Mouse (Mus musculus) midbrain, embryonic 11.5 days (tissue): ENCODE measurements around the gene Dynll1. TPM values are rescaled to one million over a fixed set of nuclear protein-coding genes. Genes with fewer than 3 reads are reported as not detected.

Experiments
- ATAC-seq: fragments of 200-750 bp; cut with Nextera tagmentation; 2 replicates; pipeline ENCODE4 v1.8.0; 2017; ENCODE audit warnings: moderate TSS enrichment, moderate library complexity; ENCODE audit not compliant: low FRiP score
- DNase-seq: peaks from one replicate; pipeline ENCODE4 v3.0.0; 2015; ENCODE audit warnings: low spot score; ENCODE audit errors: missing footprints
- H3K27ac ChIP-seq: fragments of 300-500 bp; sonication (generic); 2 replicates; pipeline ENCODE4 v1.5.1; 2014; ENCODE audit warnings: low read depth, low read length
- H3K27me3 ChIP-seq: fragments of 300-500 bp; sonication (generic); 2 replicates; pipeline ENCODE4 v1.6.1; 2014; ENCODE audit warnings: mild to moderate bottlenecking, low read length, moderate library complexity, mixed read lengths; ENCODE audit not compliant: control insufficient read depth, insufficient read depth
- H3K36me3 ChIP-seq: fragments of 300-500 bp; sonication (generic); 2 replicates; pipeline ENCODE4 v1.6.1; 2014; ENCODE audit warnings: mild to moderate bottlenecking, low read length, moderate library complexity, mixed read lengths; ENCODE audit not compliant: control insufficient read depth, insufficient read depth
- H3K4me1 ChIP-seq: fragments of 300-500 bp; sonication (generic); 2 replicates; pipeline ENCODE4 v1.6.1; 2014; ENCODE audit warnings: low read length; ENCODE audit not compliant: control insufficient read depth, insufficient read depth
- H3K4me2 ChIP-seq: fragments of 300-500 bp; sonication (generic); 2 replicates; pipeline ENCODE4 v1.6.1; 2014; ENCODE audit warnings: mild to moderate bottlenecking, moderate library complexity
- H3K4me3 ChIP-seq: fragments of 300-500 bp; sonication (generic); 2 replicates; pipeline ENCODE4 v1.5.1; 2014; ENCODE audit warnings: low read depth, low read length
- H3K9ac ChIP-seq: fragments of 300-500 bp; sonication (generic); 2 replicates; pipeline ENCODE4 v1.6.1; 2014; ENCODE audit warnings: low read length
- H3K9me3 ChIP-seq: fragments of 300-500 bp; sonication (generic); 2 replicates; pipeline ENCODE4 v1.6.1; 2016; ENCODE audit warnings: low read length; ENCODE audit not compliant: control insufficient read depth
- WGBS: fragments of 180-500 bp; shearing (Covaris S2); extraction: QIAGEN DNeasy Blood & Tissue Kit; methylation state at CpG from one replicate; pipeline ENCODE4 v1.1.7; 2014; 5-methylcytosine and 5-hydroxymethylcytosine counted together
- polyA plus RNA-seq: library from polyadenylated mRNA; unstranded; fragments of >200 nt; fragmentation: Nextera tagmentation; extraction: Ambion mirVana; gene quantifications from 2 replicates; pipeline ENCODE4 v1.2.1, GENCODE M21; 2014

The Dynll1 gene
- polyA plus RNA-seq, 1 experiment from 2014 or later: 1,606 TPM

GRCm38 (mm10) chr5:115284735-115285134 lies 16.1 kb downstream of the Dynll1 start:
- WGBS: 93% methylated on average over 3 of the region's 3 CpGs
- Histone ChIP-seq H3K4me3 (no peak overlapping the region), H3K4me1 (peaks cover 5% of the 10 kb centered on the region), H3K4me2 (no peak overlapping the region), H3K9ac (no peak overlapping the region), H3K27ac (no peak overlapping the region), H3K36me3 (peaks cover 3% of the 10 kb centered on the region), H3K9me3 (no peaks in the 10 kb centered on the region), H3K27me3 (no peaks in the 10 kb centered on the region)
- DNase-seq: no peak
- ATAC-seq: no peak

DNA sequence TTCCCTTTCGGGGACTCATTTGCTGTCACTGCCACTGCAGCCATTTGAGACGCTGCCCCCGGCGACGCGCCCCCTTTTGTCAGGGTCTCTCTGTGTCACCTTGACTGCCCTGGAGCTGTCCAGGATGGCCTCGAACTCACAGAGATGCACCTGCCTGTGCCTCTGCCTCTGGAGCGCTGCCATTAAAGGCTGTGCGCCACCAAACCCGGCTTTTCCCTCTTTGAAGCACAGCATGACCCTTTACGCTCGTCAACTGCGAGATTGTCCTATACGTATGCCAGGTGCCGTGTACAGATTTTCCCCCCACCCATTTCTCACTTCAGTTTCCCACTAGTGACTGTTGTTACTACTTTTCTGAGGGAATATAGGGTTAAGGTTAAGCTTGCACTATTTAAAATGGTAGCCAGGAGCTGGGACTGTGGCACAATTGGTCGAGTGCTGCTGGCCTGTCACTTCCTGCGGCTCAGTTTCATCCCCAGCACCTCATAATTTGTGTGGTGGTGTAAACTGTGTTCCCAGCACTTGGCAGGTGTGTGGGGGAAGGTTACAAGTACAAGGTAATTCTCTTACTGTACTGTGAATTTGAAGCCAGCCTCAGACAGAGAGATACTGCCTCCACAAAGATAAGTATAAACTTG lies 20.6 kb downstream of the Dynll1 start:
- H3K4me3 ChIP-seq: peak overlapping the region; percentile 96
- H3K27ac ChIP-seq: no peak overlapping the region
- no peaks in the 10 kb centered on the region for H3K9me3 ChIP-seq
- peak overlapping the region; percentile 93 for H3K4me2 ChIP-seq
- H3K27me3 ChIP-seq: no peaks in the 10 kb centered on the region
- H3K9ac ChIP-seq: peak overlapping the region; percentile 82
- peaks cover 5% of the 10 kb centered on the region for H3K4me1 ChIP-seq
- WGBS: 11% methylated on average over 17 of the region's 17 CpGs
- no peak for DNase-seq
- no peaks in the 10 kb centered on the region for H3K36me3 ChIP-seq
- peak; percentile 19; the same call in 1 of the 2 replicates for ATAC-seq

GRCm38 (mm10) chr5:115279226-115280049 lies 21.4 kb downstream of the Dynll1 start, which contains the start of gene Coq5:
Gene Coq5, plus strand, starts transcription at chr5:115279666.
- H3K9me3 ChIP-seq: no peaks in the 10 kb centered on the region
- DNase-seq: peak; percentile 98
- H3K4me3 ChIP-seq: peak within 1 kb of the TSS; percentile 96
- peak within 1 kb of the TSS; percentile 82 for H3K9ac ChIP-seq
- peaks cover 5% of the 10 kb centered on the region for H3K4me1 ChIP-seq
- peak; percentile 88 for ATAC-seq
- no peaks in the 10 kb centered on the region for H3K27me3 ChIP-seq
- H3K36me3 ChIP-seq: no peaks in the 10 kb centered on the region
- peak within 1 kb of the TSS; percentile 93 for H3K4me2 ChIP-seq
- no peak within 1 kb of the TSS for H3K27ac ChIP-seq
- 3% methylated on average over 45 of the region's 45 CpGs for WGBS

GRCm38 (mm10) chr5:115278785-115279184 lies 22.0 kb downstream of the Dynll1 start:
- Histone ChIP-seq H3K27me3 (no peaks in the 10 kb centered on the region), H3K4me3 (no peak overlapping the region), H3K36me3 (no peaks in the 10 kb centered on the region), H3K9me3 (no peaks in the 10 kb centered on the region), H3K9ac (no peak overlapping the region), H3K4me1 (peaks cover 5% of the 10 kb centered on the region), H3K27ac (no peak overlapping the region), H3K4me2 (no peak overlapping the region)
- ATAC-seq (no peak; the same call in 1 of the 2 replicates), DNase-seq (no peak)
- WGBS: 63% methylated on average over 2 of the region's 2 CpGs

- DNase-seq (no peak), ATAC-seq (no peak)
- Histone ChIP-seq H3K27me3 (no peaks in the 10 kb centered on the region), H3K4me1 (peaks cover 7% of the 10 kb centered on the region), H3K4me2 (no peak overlapping the region), H3K9me3 (no peaks in the 10 kb centered on the region), H3K9ac (no peak overlapping the region), H3K4me3 (no peak overlapping the region), H3K36me3 (no peaks in the 10 kb centered on the region), H3K27ac (no peak overlapping the region)
- 66% methylated on average over 1 of the region's 1 CpGs for WGBS
Observed at GRCm38 (mm10) chr5:115278053-115278452, 22.7 kb downstream of the Dynll1 start.

GRCm38 (mm10) chr5:115275998-115276397 lies 24.8 kb downstream of the Dynll1 start:
- 33% methylated on average over 14 of the region's 14 CpGs for WGBS
- Histone ChIP-seq H3K9me3 (no peaks in the 10 kb centered on the region), H3K9ac (no peak overlapping the region), H3K4me2 (no peak overlapping the region), H3K36me3 (no peaks in the 10 kb centered on the region), H3K27me3 (no peaks in the 10 kb centered on the region), H3K27ac (no peak overlapping the region), H3K4me3 (no peak overlapping the region), H3K4me1 (peaks cover 14% of the 10 kb centered on the region)
- DNase-seq (peak; percentile 92), ATAC-seq (no peak)

- Histone ChIP-seq H3K4me1 (peaks cover 20% of the 10 kb centered on the region), H3K4me3 (no peak overlapping the region), H3K27ac (no peak overlapping the region), H3K36me3 (no peaks in the 10 kb centered on the region), H3K9ac (no peak overlapping the region), H3K27me3 (no peaks in the 10 kb centered on the region), H3K4me2 (no peak overlapping the region), H3K9me3 (no peaks in the 10 kb centered on the region)
- 89% methylated on average over 1 of the region's 1 CpGs for WGBS
- ATAC-seq: no peak
- no peak for DNase-seq
Observed at GRCm38 (mm10) chr5:115274771-115275170, 26.0 kb downstream of the Dynll1 start.

DNA sequence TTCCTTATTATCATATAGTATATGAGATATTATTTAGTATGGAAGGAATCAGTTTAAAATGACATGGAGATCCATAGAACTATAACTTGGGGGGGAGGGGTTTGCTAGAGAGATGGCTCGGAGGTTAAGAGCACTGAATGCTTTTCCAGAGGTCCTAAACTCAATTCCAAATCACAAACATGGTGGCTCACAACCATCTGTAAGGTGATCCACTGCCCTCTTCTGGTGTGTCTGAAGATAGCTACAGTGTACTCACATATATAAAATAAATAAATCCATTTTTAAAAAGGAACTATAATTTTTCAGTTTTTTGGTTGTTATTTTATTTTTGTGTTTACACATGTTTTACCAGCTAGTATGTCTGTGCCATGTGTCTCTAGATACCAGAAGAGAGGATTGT lies 26.4 kb downstream of the Dynll1 start:
- Histone ChIP-seq H3K27ac (no peak overlapping the region), H3K27me3 (no peaks in the 10 kb centered on the region), H3K9ac (no peak overlapping the region), H3K36me3 (no peaks in the 10 kb centered on the region), H3K4me2 (no peak overlapping the region), H3K4me1 (peaks cover 21% of the 10 kb centered on the region), H3K4me3 (no peak overlapping the region), H3K9me3 (no peaks in the 10 kb centered on the region)
- ATAC-seq (no peak), DNase-seq (no peak)
- WGBS: 79% methylated on average over 1 of the region's 1 CpGs

DNA sequence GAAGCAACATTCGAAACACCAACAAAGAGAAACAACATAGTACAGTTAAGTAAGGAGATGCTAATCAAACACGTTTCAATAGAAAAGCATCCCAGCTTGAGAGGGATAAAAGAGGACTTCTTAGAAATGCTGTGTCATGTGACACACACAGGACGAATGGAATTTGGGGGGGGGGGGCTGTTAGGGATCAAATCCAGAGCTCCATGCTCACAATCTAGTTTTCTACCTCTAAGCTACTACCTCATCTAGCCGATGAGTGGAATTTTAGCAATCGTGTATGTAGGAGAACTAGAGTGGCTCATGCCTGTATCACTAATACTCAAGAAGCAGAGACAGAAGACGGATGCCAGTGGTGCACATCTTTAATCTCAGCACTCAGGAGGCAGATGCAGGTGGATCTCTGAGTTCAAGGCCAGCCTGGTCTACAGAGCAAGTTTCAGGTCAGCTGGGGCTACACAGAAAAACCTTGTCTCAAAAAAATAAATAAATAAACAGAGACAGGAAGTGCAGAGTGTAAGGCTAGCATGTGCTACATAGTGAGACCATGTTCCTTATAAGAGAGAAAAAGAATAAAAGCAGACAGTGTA lies 27.2 kb downstream of the Dynll1 start:
- Histone ChIP-seq H3K9me3 (no peaks in the 10 kb centered on the region), H3K4me1 (peaks cover 21% of the 10 kb centered on the region), H3K27ac (no peak overlapping the region), H3K4me3 (no peak overlapping the region), H3K9ac (peak overlapping the region; percentile 91; the same call in 1 of the 2 replicates), H3K4me2 (peak overlapping the region; percentile 81; the same call in 1 of the 2 replicates), H3K27me3 (no peaks in the 10 kb centered on the region), H3K36me3 (no peaks in the 10 kb centered on the region)
- 0 out of 2 replicates have a peak, but pooled peaks have one; percentile 3 for ATAC-seq
- WGBS: 78% methylated on average over 6 of the region's 6 CpGs
- DNase-seq: no peak
